Mouse (Mus musculus) testis, adult 2 months (tissue): ENCODE results near the gene Ankrd36.

ENCODE experiments used
- CTCF ChIP-seq: fragments of 200-500 bp; IDR thresholded peaks from 2 replicates; pipeline ENCODE4 v1.5.1; 2012; ENCODE audit warnings: low read depth, mild to moderate bottlenecking, inconsistent platforms, low read length, moderate library complexity; ENCODE audit not compliant: control insufficient read depth, insufficient read depth, insufficient replicate concordance
- POLR2A ChIP-seq: fragments of 200-500 bp; IDR thresholded peaks from 2 replicates; pipeline ENCODE4 v1.6.1; 2012; ENCODE audit warnings: low read depth, mild to moderate bottlenecking, inconsistent platforms, low read length, moderate library complexity; ENCODE audit not compliant: control insufficient read depth

DNA sequence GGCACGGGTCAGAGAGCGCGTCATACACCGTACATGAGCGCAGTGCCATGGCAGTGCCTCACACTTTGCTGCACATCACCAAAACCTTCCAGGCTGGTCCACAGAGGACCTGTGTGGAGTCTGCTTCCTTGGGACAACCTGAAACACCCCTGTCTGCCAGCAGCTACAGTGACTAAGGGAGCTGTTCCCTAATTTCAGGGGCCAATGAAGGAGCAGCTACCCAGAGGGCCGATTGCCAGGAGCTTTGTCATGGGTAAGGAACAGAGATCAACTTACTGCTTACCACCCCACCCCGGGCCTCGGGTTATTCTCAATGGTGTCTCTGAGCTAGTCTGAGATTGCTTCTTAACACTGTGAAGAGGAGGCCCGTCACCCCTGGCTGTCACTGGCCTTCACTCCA is 145.7 kb downstream of the Ankrd36 start:
- TF ChIP-seq CTCF (no peak), POLR2A (no peak)
